Mouse (Mus musculus) erythroblast, embryonic 14.5 days (primary cell): ENCODE results near the gene Slc25a20. TPM values are rescaled to one million over a fixed set of nuclear protein-coding genes. Genes with fewer than 3 reads are reported as not detected.
"Not testable (repeated sequence)": the region's sequence is repeated elsewhere in the genome, so short reads cannot be mapped to it uniquely, and the experiment has no call there.

Experiments
- H3K27me3 ChIP-seq: 2 replicates; pipeline ENCODE4 v1.6.1; 2012; ENCODE audit warnings: inconsistent platforms; ENCODE audit not compliant: control insufficient read depth
- H3K36me3 ChIP-seq: 2 replicates; pipeline ENCODE4 v1.6.1; 2012; ENCODE audit warnings: mild to moderate bottlenecking, inconsistent platforms; ENCODE audit not compliant: control insufficient read depth
- H3K4me1 ChIP-seq: 2 replicates; pipeline ENCODE4 v1.6.1; 2012; ENCODE audit warnings: inconsistent platforms; ENCODE audit not compliant: control insufficient read depth
- H3K4me3 ChIP-seq: replicated peaks from 2 replicates; pipeline ENCODE3; 2012; ENCODE audit warnings: moderate library complexity, mild to moderate bottlenecking, inconsistent platforms
- H3K9me3 ChIP-seq: 2 replicates; pipeline ENCODE4 v1.6.1; 2012; ENCODE audit warnings: low read length, inconsistent platforms, mixed read lengths; ENCODE audit not compliant: control insufficient read depth
- GATA1 ChIP-seq: IDR thresholded peaks from 2 replicates; pipeline ENCODE4 v1.6.1; 2012; ENCODE audit warnings: low read length, inconsistent platforms, mixed read lengths
- TAL1 ChIP-seq: IDR thresholded peaks from 3 replicates; pipeline ENCODE4 v1.6.1; 2012; ENCODE audit warnings: low read length, inconsistent platforms, mixed read lengths
- polyA plus RNA-seq: library from polyadenylated mRNA; stranded (reverse); fragments of >175 nt; gene quantifications from 2 replicates; pipeline ENCODE4 v1.2.3, GENCODE M21; 2012

The Slc25a20 gene
- polyA plus RNA-seq, 1 experiment = 0.12 TPM

DNA sequence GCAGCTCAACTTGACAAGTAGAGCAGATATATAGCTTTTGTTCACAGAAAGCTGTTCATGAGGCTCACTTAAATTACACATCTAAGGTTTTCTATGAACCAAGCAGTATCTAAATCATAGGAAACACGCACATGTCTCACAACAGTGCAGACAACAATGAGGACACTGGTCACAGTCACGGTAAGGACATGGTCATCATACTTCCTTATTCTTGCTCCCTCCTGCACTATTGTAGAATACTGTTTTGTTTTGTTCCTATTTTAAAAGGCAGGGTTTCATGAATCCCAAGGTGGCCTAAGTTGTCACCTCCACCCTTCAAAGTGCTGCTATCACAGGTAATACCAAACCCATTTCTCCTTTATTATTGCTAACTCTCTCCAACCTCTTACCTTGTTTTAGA is 22.1 kb upstream of the Slc25a20 start:
- peaks cover 92% of the 10 kb centered on the region for H3K36me3 ChIP-seq
- no peaks in the 10 kb centered on the region for H3K27me3 ChIP-seq
- no peak overlapping the region for H3K4me3 ChIP-seq
- H3K9me3 ChIP-seq = no peaks in the 10 kb centered on the region
- peaks cover 30% of the 10 kb centered on the region for H3K4me1 ChIP-seq
- TF ChIP-seq GATA1 (no peak), TAL1 (no peak)

DNA sequence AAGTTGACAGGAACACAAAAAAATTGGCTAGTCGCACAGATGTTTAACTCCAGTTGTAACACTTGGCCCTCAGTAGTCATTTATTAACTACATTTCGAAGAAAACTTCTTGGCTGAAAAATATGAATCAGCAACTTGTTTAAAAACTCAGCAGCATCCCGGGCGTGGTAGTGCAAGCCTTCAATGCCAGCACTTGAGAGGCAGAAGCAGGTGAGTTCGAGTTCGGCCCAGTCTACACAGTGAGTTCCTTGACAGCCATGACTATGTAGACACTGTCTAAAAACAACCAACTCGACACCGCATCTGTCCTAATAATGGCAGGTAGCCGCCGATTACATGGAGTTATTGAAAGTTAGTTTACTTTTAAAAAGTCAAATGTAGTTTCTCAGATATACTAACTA is 13.7 kb upstream of the Slc25a20 start:
- TF ChIP-seq TAL1 = no peak
- TF ChIP-seq GATA1 = no peak
- Histone ChIP-seq H3K4me1 (peaks cover 37% of the 10 kb centered on the region), H3K9me3 (no peaks in the 10 kb centered on the region), H3K4me3 (peak overlapping the region; percentile 98), H3K27me3 (no peaks in the 10 kb centered on the region), H3K36me3 (peaks cover 37% of the 10 kb centered on the region)

DNA sequence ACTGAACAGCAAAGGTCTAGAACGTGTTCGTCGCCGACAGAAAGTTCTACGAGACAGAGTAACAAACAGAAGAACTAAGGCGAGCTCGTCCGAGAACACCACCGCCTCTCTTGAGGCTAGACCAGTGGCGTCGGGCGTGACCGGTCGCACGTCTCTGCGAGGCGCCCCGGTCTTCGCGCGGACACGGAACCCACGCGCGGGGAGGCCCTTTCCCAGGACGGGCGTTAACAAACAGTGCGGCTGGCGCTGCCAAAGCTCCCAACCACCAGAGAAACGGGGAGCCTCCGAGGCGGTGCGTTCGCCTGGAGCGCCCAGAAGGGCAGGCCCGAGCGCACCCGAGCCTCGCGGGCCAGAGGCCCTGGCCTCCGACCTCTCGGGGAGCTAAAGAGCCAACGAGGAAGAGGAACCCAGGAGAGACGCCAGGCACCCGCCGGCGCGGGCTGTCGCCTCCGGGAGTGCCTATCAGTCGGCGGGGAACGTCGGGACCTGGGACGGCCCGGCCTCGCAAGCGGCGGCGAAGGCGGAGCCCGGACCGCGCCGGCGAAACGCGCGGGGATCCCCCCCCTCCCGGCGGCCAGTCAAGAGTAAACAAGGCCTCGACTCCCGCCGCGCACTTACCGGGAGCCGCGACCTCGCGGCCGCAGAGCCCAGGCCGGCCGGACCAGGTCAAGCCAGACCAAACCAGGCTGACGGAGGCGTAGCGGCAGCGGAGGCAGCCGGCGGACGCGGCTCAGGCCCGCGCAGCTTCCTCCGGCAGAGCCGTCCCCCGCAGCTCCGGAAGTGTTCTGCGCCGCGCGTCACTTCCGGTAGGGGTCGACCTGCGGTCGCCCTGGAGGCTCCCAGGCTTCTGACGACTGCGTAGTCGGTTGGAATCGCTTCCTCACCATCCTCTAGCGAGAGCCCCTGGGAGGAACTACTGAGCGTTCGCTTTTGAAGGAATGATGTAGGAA is 13.0 kb upstream of the Slc25a20 start, which contains the start of gene Arih2:
Gene Arih2 (minus strand): TSS at position 776 of the 950 bp plus-strand sequence.
- TF ChIP-seq TAL1 (no peak), GATA1 (no peak)
- Histone ChIP-seq H3K9me3 (no peaks in the 10 kb centered on the region), H3K4me3 (peak within 1 kb of the TSS; percentile 98), H3K27me3 (no peaks in the 10 kb centered on the region), H3K36me3 (peaks cover 30% of the 10 kb centered on the region), H3K4me1 (peaks cover 37% of the 10 kb centered on the region)

DNA sequence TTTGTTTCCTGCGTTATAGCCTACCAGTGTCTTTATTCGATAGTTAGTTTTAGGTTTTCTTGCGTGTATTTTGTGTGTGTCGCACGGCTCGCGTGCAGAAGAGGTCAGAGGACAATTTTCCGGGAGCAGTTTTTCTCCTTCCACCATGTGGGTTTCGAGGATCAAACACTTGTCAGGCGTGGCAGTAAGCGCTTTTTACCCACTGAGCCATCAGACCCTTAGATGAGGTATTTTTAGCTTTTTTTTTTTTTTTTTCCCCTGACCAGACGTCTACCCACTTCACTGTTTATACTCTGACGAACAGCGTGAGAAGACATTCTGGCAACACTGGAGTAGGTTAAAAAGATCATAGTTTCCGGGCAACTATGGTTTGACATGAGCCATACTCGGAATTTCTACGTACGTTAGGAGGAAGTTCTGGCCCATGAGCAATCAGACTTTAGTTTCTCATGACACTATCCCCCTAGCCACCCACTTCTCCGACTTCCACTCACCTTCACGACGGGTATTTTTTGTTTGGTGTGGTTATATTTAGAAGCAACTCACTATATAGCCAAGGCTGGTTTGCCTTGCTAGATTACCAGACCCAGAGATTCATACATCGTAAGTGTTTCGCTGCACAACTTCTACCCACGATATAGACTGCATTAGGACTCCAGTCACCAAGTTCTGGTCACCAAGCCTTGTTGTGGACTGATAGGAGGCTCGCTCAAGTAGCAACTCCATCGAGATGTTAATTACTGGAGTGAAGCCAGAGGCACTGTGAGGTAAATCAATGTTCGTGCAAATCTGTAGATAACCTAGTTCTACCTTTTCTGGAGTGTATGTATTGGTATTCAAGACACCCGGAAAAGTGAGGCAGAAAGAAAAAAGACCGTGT is 12.1 kb upstream of the Slc25a20 start:
- H3K9me3 ChIP-seq = no peaks in the 10 kb centered on the region
- H3K27me3 ChIP-seq = no peaks in the 10 kb centered on the region
- TF ChIP-seq TAL1 (no peak), GATA1 (no peak)
- H3K4me1 ChIP-seq = peaks cover 42% of the 10 kb centered on the region
- peaks cover 23% of the 10 kb centered on the region for H3K36me3 ChIP-seq
- peak overlapping the region; percentile 98 for H3K4me3 ChIP-seq

DNA sequence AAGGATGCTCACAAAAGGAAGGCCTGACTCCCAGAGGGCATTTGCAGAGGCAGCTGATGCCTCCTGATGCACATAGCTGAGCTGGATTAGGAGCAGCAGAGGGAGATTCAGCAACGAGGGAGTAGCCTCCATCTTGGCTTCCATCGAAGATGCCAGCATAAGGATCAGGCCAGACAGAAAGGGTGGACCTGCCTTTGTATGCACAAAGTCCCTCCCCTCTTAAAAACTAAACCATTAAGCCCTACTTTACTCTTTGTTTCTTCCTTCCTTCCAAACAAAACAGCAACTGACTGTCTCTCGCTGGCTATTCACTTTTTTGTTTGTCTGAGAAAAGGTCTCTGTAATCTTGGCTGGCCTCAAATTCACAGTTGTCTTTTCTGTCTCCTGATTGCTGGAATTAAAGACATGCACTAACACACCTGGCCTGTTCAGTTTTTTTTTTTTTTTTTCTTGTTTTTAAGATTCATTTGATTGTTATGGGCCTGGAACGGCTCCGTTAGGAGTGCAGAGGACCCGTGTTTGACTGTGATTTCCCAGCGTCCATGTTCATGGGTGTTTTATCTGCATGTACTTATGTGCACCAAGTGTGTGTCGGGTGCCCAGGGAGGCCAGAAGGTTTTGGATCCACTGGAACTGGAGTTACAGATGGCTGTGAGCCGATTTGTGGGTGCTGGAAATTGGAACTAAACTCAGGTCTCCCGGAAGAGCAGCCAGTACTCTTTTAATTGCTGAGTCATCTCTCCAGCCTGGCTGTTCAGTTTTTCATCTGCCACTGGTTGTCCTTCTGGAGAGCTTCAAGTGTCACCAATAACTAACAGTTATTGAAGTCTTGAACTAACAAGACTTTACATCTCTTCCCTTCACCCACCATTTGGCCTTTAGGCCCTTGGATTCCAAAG is 7.1 kb upstream of the Slc25a20 start:
- H3K4me3 ChIP-seq = peak overlapping the region; percentile 11
- TF ChIP-seq GATA1 = no peak
- no peak for TF ChIP-seq TAL1
- H3K4me1 ChIP-seq = peaks cover 27% of the 10 kb centered on the region
- no peaks in the 10 kb centered on the region for H3K36me3 ChIP-seq
- H3K27me3 ChIP-seq = no peaks in the 10 kb centered on the region
- H3K9me3 ChIP-seq = no peaks in the 10 kb centered on the region

DNA sequence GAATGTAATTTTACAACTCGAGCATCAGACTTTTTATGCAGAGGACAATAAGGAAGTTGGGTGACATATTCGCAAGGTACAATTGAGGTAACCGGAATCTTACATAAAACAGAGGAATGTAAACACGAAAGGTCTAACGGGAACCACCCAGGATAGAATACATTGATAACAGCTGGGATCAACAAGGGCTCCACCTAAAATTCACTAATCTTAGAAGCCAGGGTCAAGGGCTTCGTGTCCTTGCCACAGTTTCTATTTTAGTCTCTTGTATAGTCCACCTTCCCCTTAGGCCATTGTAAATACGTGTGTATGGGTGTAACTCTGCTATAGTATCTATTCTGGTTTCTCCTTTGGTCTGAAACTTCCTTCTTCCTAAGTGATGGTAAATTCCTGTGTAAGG is 6.0 kb upstream of the Slc25a20 start:
- H3K9me3 ChIP-seq, H3K4me3 ChIP-seq, H3K27me3 ChIP-seq, H3K36me3 ChIP-seq: not testable (repeated sequence)
- peaks cover 19% of the 10 kb centered on the region for H3K4me1 ChIP-seq

DNA sequence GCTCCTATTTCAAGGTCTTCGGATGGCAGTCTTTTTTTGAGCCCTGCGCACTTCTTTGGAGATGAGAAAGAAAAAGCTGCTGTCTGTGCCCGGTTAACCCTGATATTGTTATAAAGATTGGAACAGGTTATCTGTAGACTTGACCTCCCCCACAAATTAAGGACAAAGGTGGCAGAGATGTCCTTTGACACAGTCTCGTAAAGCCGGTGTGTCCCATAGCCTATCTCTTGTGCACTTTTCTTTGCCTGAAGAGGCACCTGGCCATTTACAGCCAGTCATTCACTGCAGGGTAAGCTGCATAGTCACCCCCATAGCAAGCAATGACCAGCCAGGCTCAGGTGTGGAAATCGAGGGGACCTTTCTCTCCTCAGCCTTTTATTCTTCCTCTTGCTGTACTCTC is 772 bp downstream of the Slc25a20 start:
- Histone ChIP-seq H3K4me3 (peak overlapping the region; percentile 69), H3K27me3 (no peaks in the 10 kb centered on the region), H3K36me3 (no peaks in the 10 kb centered on the region), H3K9me3 (no peaks in the 10 kb centered on the region), H3K4me1 (peaks cover 24% of the 10 kb centered on the region)
- TF ChIP-seq TAL1 (no peak), GATA1 (no peak)

DNA sequence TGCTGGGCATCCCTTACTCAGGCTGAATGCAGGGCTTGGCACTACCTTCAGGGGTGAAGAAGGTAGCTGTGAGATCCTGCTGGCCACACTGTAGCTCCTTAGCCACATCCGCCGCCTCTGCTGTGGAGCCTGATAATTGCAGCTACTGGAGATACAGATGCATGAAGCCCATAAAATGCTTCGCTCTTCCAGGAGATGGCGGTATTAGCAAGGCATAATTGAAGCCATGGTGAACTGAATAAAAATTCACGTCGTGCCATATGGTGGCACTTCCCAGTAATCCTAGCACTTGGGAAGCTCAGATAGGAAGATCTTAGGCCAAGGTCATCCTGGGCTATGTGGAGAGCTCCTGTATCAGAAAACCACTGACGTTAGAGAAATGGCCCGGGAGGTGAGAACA is 8.0 kb downstream of the Slc25a20 start:
- Histone ChIP-seq H3K9me3 (no peaks in the 10 kb centered on the region), H3K4me1 (no peaks in the 10 kb centered on the region), H3K4me3 (no peak overlapping the region), H3K36me3 (peaks cover 14% of the 10 kb centered on the region), H3K27me3 (no peaks in the 10 kb centered on the region)
- TF ChIP-seq GATA1 (no peak), TAL1 (no peak)
